Mouse (Mus musculus): ENCODE measurements around the gene Itpk1. TPM values are rescaled to one million over a fixed set of nuclear protein-coding genes. Genes with fewer than 3 reads are reported as not detected.
A peak's percentile ranks its signal among the peaks of the same experiment; 100 is the strongest.

Gene Itpk1
- total and polyA plus RNA-seq, 3 experiments = 7.9 to 11.6 (median 9.5) TPM

- TF ChIP-seq EP300 (IDR thresholded peaks at IDR 0.05; ENCODE audit: insufficient read depth, low read depth, low read length) (no peak), CTCF (IDR thresholded peaks at IDR 0.05) (no peak), POLR2A (IDR thresholded peaks at IDR 0.05; ENCODE audit: insufficient read depth, low read depth, low read length) (no peak)
Measured at GRCm38 (mm10) chr12:102576659-102577398, 127.9 kb downstream of the Itpk1 start.

DNA sequence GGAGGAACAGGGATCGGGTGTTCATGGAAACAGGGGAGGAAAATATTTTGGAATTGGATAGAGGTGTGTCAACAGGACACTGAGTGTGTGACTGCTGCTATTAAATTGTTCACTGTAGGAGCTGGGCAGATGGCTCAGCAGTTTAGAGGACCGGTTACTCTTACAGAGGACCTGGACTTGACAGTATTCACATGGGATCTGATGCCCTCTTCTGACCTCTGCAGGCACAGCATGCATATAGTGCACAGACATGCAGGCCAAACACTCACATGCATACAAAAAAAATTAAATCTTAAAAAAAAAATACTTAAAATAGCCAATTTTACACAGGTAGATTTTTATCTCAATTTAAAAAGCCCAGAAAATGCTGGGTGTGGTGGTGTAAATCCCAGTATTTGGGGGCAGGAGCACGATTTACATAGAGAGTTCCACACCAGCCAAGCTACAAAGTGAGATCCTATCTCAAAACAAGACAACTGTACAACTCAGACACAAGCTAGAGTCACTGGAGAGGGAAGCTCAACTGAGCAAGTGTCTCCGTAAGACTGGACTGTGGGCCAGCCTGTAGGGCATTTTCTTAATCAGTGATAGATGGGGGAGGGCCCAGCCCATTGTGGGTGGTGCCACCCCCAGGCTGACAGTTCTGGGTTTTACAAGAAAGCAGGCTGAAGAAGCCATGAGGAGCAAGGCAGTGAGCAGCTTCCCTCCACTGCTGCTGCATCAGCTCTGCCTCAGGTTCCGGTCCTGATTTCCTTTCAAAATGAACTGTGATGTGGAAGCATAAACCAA is 129.0 kb downstream of the Itpk1 start:
- intact Hi-C loops (cut with DNase I) = no loop called here
- 0 out of 2 replicates have a peak, but pooled peaks have one; percentile 12 for TF ChIP-seq CTCF (IDR thresholded peaks at IDR 0.05)
- no peak for TF ChIP-seq POLR2A (IDR thresholded peaks at IDR 0.05; ENCODE audit: insufficient read depth, low read depth, low read length)
- TF ChIP-seq EP300 (IDR thresholded peaks at IDR 0.05; ENCODE audit: insufficient read depth, low read depth, low read length) = no peak
- Histone ChIP-seq H3K4me1 (ENCODE audit: control insufficient read depth, insufficient read depth, low read length) (no peaks in the 10 kb centered on the region), H3K27me3 (ENCODE audit: control insufficient read depth, insufficient read depth, low read length) (no peaks in the 10 kb centered on the region), H3K9ac (ENCODE audit: low read depth, low read length) (no peak overlapping the region), H3K27ac (no peak overlapping the region), H3K4me3 (no peak overlapping the region), H3K36me3 (ENCODE audit: control insufficient read depth, insufficient read depth, low read length) (no peaks in the 10 kb centered on the region), H3K79me2 (replicated peaks; ENCODE audit: control insufficient read depth, insufficient read depth, low read length) (no peaks in the 10 kb centered on the region)
- WGBS = 86% methylated on average over 5 of the region's 5 CpGs
- no peak for DNase-seq

More at GRCm38 (mm10) chr12:102576659-102577398, 127.9 kb downstream of the Itpk1 start:
- no peak overlapping the region for H3K9ac ChIP-seq (ENCODE audit: low read depth, low read length)
- 88% methylated on average over 10 of the region's 10 CpGs for WGBS
- no peaks in the 10 kb centered on the region for H3K79me2 ChIP-seq (replicated peaks; ENCODE audit: control insufficient read depth, insufficient read depth, low read length)
- intact Hi-C loops (cut with DNase I) = no loop called here
- H3K27ac ChIP-seq = no peak overlapping the region
- no peaks in the 10 kb centered on the region for H3K36me3 ChIP-seq (ENCODE audit: control insufficient read depth, insufficient read depth, low read length)
- no peak overlapping the region for H3K4me3 ChIP-seq
- H3K27me3 ChIP-seq (ENCODE audit: control insufficient read depth, insufficient read depth, low read length) = no peaks in the 10 kb centered on the region
- DNase-seq = no peak
- H3K4me1 ChIP-seq (ENCODE audit: control insufficient read depth, insufficient read depth, low read length) = no peaks in the 10 kb centered on the region

DNA sequence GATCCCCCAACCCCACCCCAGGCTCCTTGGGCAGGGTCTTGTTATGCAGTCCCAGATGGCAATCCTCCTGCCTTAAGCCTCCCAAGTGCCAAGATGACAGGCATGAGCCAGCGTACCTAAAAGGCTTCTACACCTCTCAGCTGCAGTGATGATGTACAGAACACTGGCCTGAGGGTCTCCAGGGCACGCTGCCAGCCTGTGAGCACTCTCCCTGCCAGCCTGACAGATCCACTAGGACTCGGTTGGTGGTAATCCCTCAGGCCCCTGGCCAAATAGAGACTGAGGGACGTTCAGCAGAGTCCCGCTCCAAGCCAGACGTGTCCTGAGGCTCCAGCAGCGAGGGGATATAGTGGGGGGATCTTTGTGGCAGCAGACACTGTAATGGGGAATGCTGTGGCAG is 131.7 kb downstream of the Itpk1 start:
- H3K79me2 ChIP-seq (replicated peaks; ENCODE audit: control insufficient read depth, insufficient read depth, low read length) = no peaks in the 10 kb centered on the region
- no peak overlapping the region for H3K4me3 ChIP-seq
- intact Hi-C loops (cut with DNase I) = no loop called here
- H3K9ac ChIP-seq (ENCODE audit: low read depth, low read length) = no peak overlapping the region
- 79% methylated on average over 7 of the region's 7 CpGs for WGBS
- H3K27me3 ChIP-seq (ENCODE audit: control insufficient read depth, insufficient read depth, low read length) = no peaks in the 10 kb centered on the region
- TF ChIP-seq CTCF (IDR thresholded peaks at IDR 0.05) (no peak), POLR2A (IDR thresholded peaks at IDR 0.05; ENCODE audit: insufficient read depth, low read depth, low read length) (no peak), EP300 (IDR thresholded peaks at IDR 0.05; ENCODE audit: insufficient read depth, low read depth, low read length) (no peak)
- DNase-seq = no peak
- H3K36me3 ChIP-seq (ENCODE audit: control insufficient read depth, insufficient read depth, low read length) = no peaks in the 10 kb centered on the region
- H3K4me1 ChIP-seq (ENCODE audit: control insufficient read depth, insufficient read depth, low read length) = no peaks in the 10 kb centered on the region
- no peak overlapping the region for H3K27ac ChIP-seq

DNA sequence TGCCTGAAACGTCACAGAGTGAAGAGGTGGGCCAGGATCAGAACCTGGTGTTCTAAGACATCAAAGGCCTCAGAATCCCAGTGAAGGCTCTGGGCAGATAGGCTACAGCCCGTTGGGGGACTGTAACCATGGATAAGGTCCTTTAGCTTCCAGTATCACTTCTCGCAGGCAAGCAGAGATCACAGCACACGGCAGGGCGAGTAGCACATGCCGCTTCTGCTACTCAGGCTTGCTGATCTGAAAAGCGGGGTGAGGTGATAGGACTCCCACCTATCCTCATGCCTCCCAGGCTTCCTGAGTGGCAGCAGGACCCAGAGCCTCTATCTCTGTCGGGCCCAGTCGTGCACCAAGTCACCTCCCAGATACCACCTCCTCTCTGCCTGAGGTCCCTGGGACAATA is 133.1 kb downstream of the Itpk1 start:
- no peaks in the 10 kb centered on the region for H3K36me3 ChIP-seq (ENCODE audit: control insufficient read depth, insufficient read depth, low read length)
- DNase-seq = no peak
- no peaks in the 10 kb centered on the region for H3K27me3 ChIP-seq (ENCODE audit: control insufficient read depth, insufficient read depth, low read length)
- 79% methylated on average over 9 of the region's 9 CpGs for WGBS
- H3K9ac ChIP-seq (ENCODE audit: low read depth, low read length) = no peak overlapping the region
- H3K4me1 ChIP-seq (ENCODE audit: control insufficient read depth, insufficient read depth, low read length) = no peaks in the 10 kb centered on the region
- no peak overlapping the region for H3K4me3 ChIP-seq
- H3K79me2 ChIP-seq (replicated peaks; ENCODE audit: control insufficient read depth, insufficient read depth, low read length) = no peaks in the 10 kb centered on the region
- no peak overlapping the region for H3K27ac ChIP-seq
- intact Hi-C loops (cut with DNase I) = no loop called here
- TF ChIP-seq EP300 (IDR thresholded peaks at IDR 0.05; ENCODE audit: insufficient read depth, low read depth, low read length) (no peak), POLR2A (IDR thresholded peaks at IDR 0.05; ENCODE audit: insufficient read depth, low read depth, low read length) (no peak), CTCF (IDR thresholded peaks at IDR 0.05) (no peak)

DNA sequence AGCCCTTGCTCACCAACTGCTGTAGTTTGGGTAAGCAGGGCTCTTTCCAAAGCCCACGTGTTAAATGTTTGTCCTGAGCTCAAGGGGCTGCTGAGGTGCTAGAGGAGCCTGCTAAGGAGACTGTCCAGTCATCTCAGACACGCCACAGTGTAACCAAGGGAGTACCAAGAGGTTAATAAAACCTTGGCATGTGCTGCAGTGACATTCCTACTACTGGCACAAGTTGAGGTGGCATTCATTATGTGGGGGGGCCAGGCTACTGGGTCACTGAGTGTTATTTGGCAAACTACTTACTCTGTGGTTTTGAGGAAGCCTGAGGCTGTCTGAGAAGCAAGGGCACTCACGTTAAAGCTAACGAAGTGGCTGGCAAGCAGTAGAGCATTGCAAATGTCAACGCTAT is 134.0 kb downstream of the Itpk1 start:
- Histone ChIP-seq H3K4me1 (ENCODE audit: control insufficient read depth, insufficient read depth, low read length) (no peaks in the 10 kb centered on the region), H3K27me3 (ENCODE audit: control insufficient read depth, insufficient read depth, low read length) (no peaks in the 10 kb centered on the region), H3K79me2 (replicated peaks; ENCODE audit: control insufficient read depth, insufficient read depth, low read length) (no peaks in the 10 kb centered on the region), H3K27ac (no peak overlapping the region), H3K36me3 (ENCODE audit: control insufficient read depth, insufficient read depth, low read length) (no peaks in the 10 kb centered on the region), H3K4me3 (no peak overlapping the region), H3K9ac (ENCODE audit: low read depth, low read length) (no peak overlapping the region)
- TF ChIP-seq POLR2A (IDR thresholded peaks at IDR 0.05; ENCODE audit: insufficient read depth, low read depth, low read length) (no peak), CTCF (IDR thresholded peaks at IDR 0.05) (no peak), EP300 (IDR thresholded peaks at IDR 0.05; ENCODE audit: insufficient read depth, low read depth, low read length) (no peak)
- no peak for DNase-seq
- WGBS = 66% methylated on average over 5 of the region's 5 CpGs
- intact Hi-C loops (cut with DNase I) = no loop called here

DNA sequence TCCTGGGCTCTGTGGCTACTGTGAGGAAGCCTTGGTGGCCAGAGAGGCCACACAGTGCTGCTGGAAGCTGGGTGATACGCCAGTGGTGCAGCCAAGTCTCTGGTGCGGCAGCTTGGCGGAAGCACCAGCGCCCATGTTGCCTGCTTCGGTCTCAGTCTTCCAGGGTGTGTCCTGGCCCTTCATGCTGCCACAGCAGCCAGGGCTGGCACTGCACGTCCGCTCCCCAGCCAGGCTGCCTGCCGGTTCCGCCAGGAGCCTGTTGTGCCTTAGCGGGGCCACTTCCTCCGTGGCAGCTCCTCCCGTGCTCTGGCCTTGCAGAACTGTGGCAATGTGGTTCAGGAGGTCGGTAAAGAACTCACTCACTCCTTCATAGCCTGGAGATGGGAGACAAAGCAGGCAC is 134.6 kb downstream of the Itpk1 start:
- 85% methylated on average over 13 of the region's 13 CpGs for WGBS
- H3K4me3 ChIP-seq = no peak overlapping the region
- no peaks in the 10 kb centered on the region for H3K36me3 ChIP-seq (ENCODE audit: control insufficient read depth, insufficient read depth, low read length)
- H3K79me2 ChIP-seq (replicated peaks; ENCODE audit: control insufficient read depth, insufficient read depth, low read length) = no peaks in the 10 kb centered on the region
- no peaks in the 10 kb centered on the region for H3K27me3 ChIP-seq (ENCODE audit: control insufficient read depth, insufficient read depth, low read length)
- H3K9ac ChIP-seq (ENCODE audit: low read depth, low read length) = no peak overlapping the region
- H3K27ac ChIP-seq = no peak overlapping the region
- no peaks in the 10 kb centered on the region for H3K4me1 ChIP-seq (ENCODE audit: control insufficient read depth, insufficient read depth, low read length)
- intact Hi-C loops (cut with DNase I) = no loop called here
- TF ChIP-seq CTCF (IDR thresholded peaks at IDR 0.05) (no peak), POLR2A (IDR thresholded peaks at IDR 0.05; ENCODE audit: insufficient read depth, low read depth, low read length) (no peak), EP300 (IDR thresholded peaks at IDR 0.05; ENCODE audit: insufficient read depth, low read depth, low read length) (no peak)
- DNase-seq = no peak
